Mouse (Mus musculus): ENCODE data around the gene Dsn1.

DNA sequence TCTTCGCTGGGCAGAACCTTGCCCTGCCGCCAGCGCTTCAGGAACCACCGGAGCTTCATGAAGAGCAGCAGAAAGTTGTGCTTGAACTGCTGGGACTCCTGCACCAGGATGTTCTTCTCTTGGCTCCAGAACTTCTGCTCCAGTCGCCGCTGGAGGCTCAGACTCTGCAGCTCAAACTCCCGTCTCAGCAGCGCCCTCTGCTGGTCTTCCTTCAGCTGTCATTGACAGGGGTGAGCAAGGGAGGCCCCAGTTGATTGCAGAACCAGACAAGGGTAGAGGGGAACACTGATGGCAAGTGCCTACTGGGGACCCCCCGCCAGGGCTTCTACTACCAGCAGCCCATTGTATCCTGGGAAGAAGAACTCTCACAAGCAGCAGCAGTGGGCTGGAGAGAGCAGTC is 23.9 kb upstream of the Dsn1 start:
- peak; percentile 92 for TF ChIP-seq CTCF (IDR thresholded peaks at IDR 0.05)
- no peak for TF ChIP-seq EP300 (IDR thresholded peaks at IDR 0.05)
